Comparison of ENCODE assay signal across 11 mouse cellular contexts in the genomic region with DNA sequence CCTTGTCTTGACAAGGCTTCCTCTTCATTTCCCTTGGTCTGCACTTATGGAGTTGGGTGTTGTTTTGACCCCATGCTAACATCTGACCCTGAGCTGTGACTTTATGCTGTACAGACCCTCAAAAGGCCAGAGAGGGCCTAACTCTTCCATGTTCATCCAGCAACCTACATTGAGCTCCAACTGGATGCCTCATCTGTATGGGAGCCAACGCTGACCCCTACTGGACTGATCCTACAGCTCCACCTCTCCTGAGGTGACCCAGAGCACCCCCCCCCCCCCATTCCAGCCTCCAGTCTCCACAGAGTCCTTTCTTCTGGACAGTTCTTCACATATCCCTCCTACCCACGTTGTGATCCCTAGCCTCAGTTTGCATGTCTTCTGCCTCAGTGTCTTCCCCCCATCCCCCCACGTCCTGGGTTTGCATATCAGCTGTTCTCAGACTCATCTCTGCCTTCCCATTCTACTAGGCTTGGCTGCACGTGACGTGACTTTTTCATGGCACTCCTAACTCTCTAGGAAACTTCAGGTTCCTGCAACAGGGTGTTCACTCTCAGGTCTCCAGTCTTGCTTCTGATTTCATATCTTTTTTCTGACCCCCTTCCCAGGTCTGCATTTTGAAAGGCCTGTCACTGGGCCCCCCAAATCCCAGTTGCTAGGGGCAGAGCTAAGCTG. TPM values are rescaled to one million over a fixed set of nuclear protein-coding genes. Genes with fewer than 3 reads are reported as not detected.
DNase-seq lines count a peak whose midpoint lies in the region; ATAC-seq and TF ChIP-seq lines count a peak whose summit lies in the region.
"Had no signal": no experiment of that assay in that cellular context is flagged by ENCODE, and none has a peak within 500 bp of the region (broad histone marks: within the 10 kb centered on the region; RNA-seq: fewer than 3 reads in every experiment).

No protein-coding gene starts in this region.

- no peak for TF ChIP-seq EP300 in CH12.LX (IDR thresholded peaks at IDR 0.05; ENCODE audit: low read length)

- TF ChIP-seq RAD21 in CH12.LX (IDR thresholded peaks at IDR 0.05; ENCODE audit: low read depth, low read length): no peak; the same call in none of the 2 replicates

- dilution Hi-C loops in CH12.LX (cut with MboI; ENCODE audit: extremely low pct_ligation_motif_present, extremely low pct_unique_long_range_greater_than_20kb, low sequenced_read_pairs): no loop called here

- peak; percentile 20 for TF ChIP-seq CTCF in left cerebral cortex, adult 2 months (IDR thresholded peaks at IDR 0.05)
- TF ChIP-seq CTCF in CH12.LX (conservative IDR thresholded peaks at IDR 0.05 in 1 of 2, IDR thresholded peaks at IDR 0.05 in 1 of 2; ENCODE audit: low read depth in 2 of 2, low read length in 2 of 2): peak in 1 of 2 experiments; percentile 40; a peak in 2 of 4 replicates

- H3K9ac ChIP-seq in CH12.LX (ENCODE audit: insufficient read depth, low read depth): no peak overlapping the region
- H3K9ac ChIP-seq: stomach, embryonic 15.5 days had no signal

- H3K36me3 ChIP-seq in CH12.LX (replicated peaks in 1 of 2; ENCODE audit: control insufficient read depth in 1 of 2, insufficient read depth in 1 of 2, low read length in 1 of 2): no peaks in the 10 kb centered on the region
- H3K36me3 ChIP-seq: stomach, embryonic 15.5 days had no signal

- DNase-seq in adrenal gland, postnatal 36 days: peak; percentile 10 to 37
- no peak for DNase-seq in adrenal gland, adult (ENCODE audit: inconsistent age in 2 of 2, low spot score in 1 of 2)
- DNase-seq in left cerebral cortex, adult 2 months (ENCODE audit: extremely low spot score in 1 of 2, low spot score in 2 of 2): no peak
- no peak for DNase-seq in left cerebral cortex, adult 18-20 months (ENCODE audit: low spot score in 2 of 2)
- peak; percentile 44 for DNase-seq in CH12.LX (ENCODE audit: extremely low read depth)
- DNase-seq in embryo, embryonic 11 days: peak; percentile 52

- no peak overlapping the region for H3K4me3 ChIP-seq in left cerebral cortex, adult 2 months
- H3K4me3 ChIP-seq in CH12.LX (replicated peaks in 1 of 3; ENCODE audit: low read depth in 2 of 3, low read length in 2 of 3, poor library complexity in 1 of 3): no peak overlapping the region
- H3K4me3 ChIP-seq: stomach, embryonic 15.5 days had no signal

- H3K4me2 ChIP-seq in CH12.LX (ENCODE audit: insufficient read depth, low read depth, poor library complexity, severe bottlenecking): no peak overlapping the region
- H3K4me2 ChIP-seq: stomach, embryonic 15.5 days had no signal

- peaks cover 45% of the 10 kb centered on the region for H3K27me3 ChIP-seq in CH12.LX (replicated peaks)
- H3K27me3 ChIP-seq: stomach, embryonic 15.5 days had no signal

- no peak overlapping the region for H3K27ac ChIP-seq in left cerebral cortex, adult 2 months
- no peak overlapping the region for H3K27ac ChIP-seq in CH12.LX (ENCODE audit: insufficient read depth, low read depth)
- H3K27ac ChIP-seq: stomach, embryonic 15.5 days had no signal

- in situ Hi-C loops in CH12.LX (cut with MboI; ENCODE audit: low pct_ligation_motif_present, low pct_unique_long_range_greater_than_20kb, low sequenced_read_pairs): no loop called here

- H3K4me1 ChIP-seq in CH12.LX (ENCODE audit: control insufficient read depth in 1 of 2, insufficient read depth in 2 of 2): peaks cover 3 to 25% of the 10 kb centered on the region in 2 experiments; a peak in 3 of 4 replicates

- TF ChIP-seq POLR2A in CH12.LX (IDR thresholded peaks at IDR 0.05; ENCODE audit: low read depth, low read length): no peak

- intact Hi-C loops in left cerebral cortex, adult 2 months (cut with DNase I): no loop called here

- no peak for ATAC-seq in granulocyte monocyte progenitor cell, adult 5-6 weeks (replicated peaks; ENCODE audit: poor library complexity, severe bottlenecking)
- no peak for ATAC-seq in megakaryocyte-erythroid progenitor cell, adult 5-6 weeks (replicated peaks; ENCODE audit: low FRiP score, low TSS enrichment, poor library complexity, severe bottlenecking)

- H3K79me2 ChIP-seq in CH12.LX (replicated peaks; ENCODE audit: control insufficient read depth, extremely low read depth, insufficient read depth, poor library complexity, severe bottlenecking): no peaks in the 10 kb centered on the region

- H3K9me3 ChIP-seq in CH12.LX (replicated peaks; ENCODE audit: low read length): no peaks in the 10 kb centered on the region
- H3K9me3 ChIP-seq: stomach, embryonic 15.5 days had no signal

TF ChIP-seq in CH12.LX, 34 proteins besides CTCF, POLR2A, EP300 and RAD21 (continues in another document):
- peak; percentile 48; the same call in 1 of the 2 replicates for TF ChIP-seq IRF4 (IDR thresholded peaks at IDR 0.05; ENCODE audit: low read depth, low read length)
- TF ChIP-seq ETS1 (conservative IDR thresholded peaks at IDR 0.05; ENCODE audit: low read depth, low read length): peak; percentile 74
- peak; percentile 91 for TF ChIP-seq BHLHE40 (IDR thresholded peaks at IDR 0.05; ENCODE audit: low read depth, low read length)
- TF ChIP-seq TBP (conservative IDR thresholded peaks at IDR 0.05; ENCODE audit: low read depth, low read length): no peak
- no peak for TF ChIP-seq POLR2AphosphoS2 (IDR thresholded peaks at IDR 0.05; ENCODE audit: low read depth, low read length)
- no peak for TF ChIP-seq NRF1 (IDR thresholded peaks at IDR 0.05; ENCODE audit: low read depth, low read length)
- TF ChIP-seq E2F4 (IDR thresholded peaks at IDR 0.05; ENCODE audit: insufficient replicate concordance, low read depth, low read length): no peak
- no peak for TF ChIP-seq MAZ (IDR thresholded peaks at IDR 0.05; ENCODE audit: low read depth, low read length)
- no peak for TF ChIP-seq MEF2A (IDR thresholded peaks at IDR 0.05; ENCODE audit: borderline replicate concordance, low read depth, low read length)
- no peak for TF ChIP-seq MAFK (IDR thresholded peaks at IDR 0.05; ENCODE audit: insufficient replicate concordance, low read length)
- TF ChIP-seq CHD2 (IDR thresholded peaks at IDR 0.05; ENCODE audit: low read length): 0 out of 2 replicates have a peak, but pooled peaks have one; percentile 33

RNA-seq across cellular contexts. Expression of a gene that starts 18.6 kb away (rescaled TPM):
- not detected for total RNA-seq in adrenal gland, postnatal 36 days (2021)
- not detected for total RNA-seq in left cerebral cortex, adult 2 months (2021)
- not detected for total RNA-seq in left cerebral cortex, adult 18-20 months (2021)
- total RNA-seq in CH12.LX (2012; rRNA removed): 0.29 and 0.34 TPM in 2 replicates
- 0.28 TPM in 1 of 2 replicates, not detected in the other for total RNA-seq in CH12.LX (2014; rRNA removed)
- 1.1 and 1.2 TPM in 2 replicates for polyA plus RNA-seq in CH12.LX (2012; ENCODE audit: insufficient read length, low read depth)
- not detected in 2 replicates for total RNA-seq in granulocyte monocyte progenitor cell, adult 5-6 weeks (2014; fragmentation: Nextera tagmentation)
- not detected in 2 replicates for total RNA-seq in granulocyte monocyte progenitor cell, adult 5-6 weeks (2017)
- not detected in 2 replicates for total RNA-seq in megakaryocyte-erythroid progenitor cell, adult 5-6 weeks (2014; fragmentation: Nextera tagmentation)
- not detected in 2 replicates for total RNA-seq in megakaryocyte-erythroid progenitor cell, adult 5-6 weeks (2017)
- total RNA-seq: layer of hippocampus, postnatal 25 days had no signal
- polyA plus RNA-seq: heart, embryonic 16.5 days; stomach, embryonic 15.5 days had no signal

RNA-seq across cellular contexts. Expression of a gene that starts 32.4 kb away (rescaled TPM):
- 10 to 100 TPM; 12.5 to 23.1 TPM for total RNA-seq in adrenal gland, postnatal 36 days (2021)
- total RNA-seq in left cerebral cortex, adult 2 months (2021): 1 to 10 TPM; 5.8 to 7.2 TPM
- 1 to 10 TPM; 5.3 to 6.9 TPM for total RNA-seq in left cerebral cortex, adult 18-20 months (2021)
- total RNA-seq in CH12.LX (2012; rRNA removed) (0.34 and 0.76 TPM in 2 replicates), CH12.LX (2014; rRNA removed) (not detected in 2 replicates)
- 0.10 and 0.35 TPM in 2 replicates for polyA plus RNA-seq in CH12.LX (2012; ENCODE audit: insufficient read length, low read depth)
- 1.2 TPM in 1 of 2 replicates, not detected in the other for total RNA-seq in granulocyte monocyte progenitor cell, adult 5-6 weeks (2014; fragmentation: Nextera tagmentation)
- total RNA-seq in granulocyte monocyte progenitor cell, adult 5-6 weeks (2017): 0.10 and 2.5 TPM in 2 replicates
- total RNA-seq in megakaryocyte-erythroid progenitor cell, adult 5-6 weeks (2014; fragmentation: Nextera tagmentation): not detected in 2 replicates
- not detected in 2 replicates for total RNA-seq in megakaryocyte-erythroid progenitor cell, adult 5-6 weeks (2017)

RNA-seq across cellular contexts. Expression of a gene that starts 34.4 kb away (rescaled TPM):
- not detected for total RNA-seq in adrenal gland, postnatal 36 days (2021)
- total RNA-seq in left cerebral cortex, adult 2 months (2021): not detected
- total RNA-seq in left cerebral cortex, adult 18-20 months (2021): not detected
- total RNA-seq in CH12.LX (2012; rRNA removed) (not detected in 2 replicates), CH12.LX (2014; rRNA removed) (not detected in 2 replicates)
- 0.14 and 0.17 TPM in 2 replicates for polyA plus RNA-seq in CH12.LX (2012; ENCODE audit: insufficient read length, low read depth)
- total RNA-seq in granulocyte monocyte progenitor cell, adult 5-6 weeks (2014; fragmentation: Nextera tagmentation): not detected in 2 replicates
- not detected in 2 replicates for total RNA-seq in granulocyte monocyte progenitor cell, adult 5-6 weeks (2017)
- total RNA-seq in megakaryocyte-erythroid progenitor cell, adult 5-6 weeks (2014; fragmentation: Nextera tagmentation): not detected in 2 replicates
- not detected in 2 replicates for total RNA-seq in megakaryocyte-erythroid progenitor cell, adult 5-6 weeks (2017)
- total RNA-seq: layer of hippocampus, postnatal 25 days had no signal
- polyA plus RNA-seq: heart, embryonic 16.5 days; stomach, embryonic 15.5 days had no signal

RNA-seq across cellular contexts. Expression of a gene that starts 37.7 kb away (rescaled TPM):
- 1 to 10 TPM; 1.8 to 2.2 TPM for total RNA-seq in adrenal gland, postnatal 36 days (2021)
- total RNA-seq in left cerebral cortex, adult 2 months (2021): not detected
- not detected for total RNA-seq in left cerebral cortex, adult 18-20 months (2021)
- not detected in 2 replicates for total RNA-seq in CH12.LX (2012; rRNA removed)
- not detected in 2 replicates for total RNA-seq in CH12.LX (2014; rRNA removed)
- polyA plus RNA-seq in CH12.LX (2012; ENCODE audit: insufficient read length, low read depth): not detected in 2 replicates
- total RNA-seq in granulocyte monocyte progenitor cell, adult 5-6 weeks (2014; fragmentation: Nextera tagmentation): not detected in 2 replicates
- total RNA-seq in granulocyte monocyte progenitor cell, adult 5-6 weeks (2017): not detected in 2 replicates
- not detected in 2 replicates for total RNA-seq in megakaryocyte-erythroid progenitor cell, adult 5-6 weeks (2014; fragmentation: Nextera tagmentation)
- total RNA-seq in megakaryocyte-erythroid progenitor cell, adult 5-6 weeks (2017): not detected in 2 replicates

RNA-seq across cellular contexts. Expression of a gene that starts 47.1 kb away (rescaled TPM):
- total RNA-seq in adrenal gland, postnatal 36 days (2021): not detected
- total RNA-seq in left cerebral cortex, adult 2 months (2021): under 1 TPM in 1 of 2 experiments, not detected in 1; 0.14 TPM
- total RNA-seq in left cerebral cortex, adult 18-20 months (2021): under 1 TPM in 1 of 2 experiments, not detected in 1; 0.28 TPM
- total RNA-seq in CH12.LX (2012; rRNA removed) (not detected in 2 replicates), CH12.LX (2014; rRNA removed) (not detected in 2 replicates)
- polyA plus RNA-seq in CH12.LX (2012; ENCODE audit: insufficient read length, low read depth): not detected in 2 replicates
- not detected in 2 replicates for total RNA-seq in granulocyte monocyte progenitor cell, adult 5-6 weeks (2014; fragmentation: Nextera tagmentation)
- total RNA-seq in granulocyte monocyte progenitor cell, adult 5-6 weeks (2017): not detected in 2 replicates
- total RNA-seq in megakaryocyte-erythroid progenitor cell, adult 5-6 weeks (2014; fragmentation: Nextera tagmentation): not detected in 2 replicates
- not detected in 2 replicates for total RNA-seq in megakaryocyte-erythroid progenitor cell, adult 5-6 weeks (2017)
- polyA plus RNA-seq: heart, embryonic 16.5 days; stomach, embryonic 15.5 days had no signal

Comparison
In these comparisons a context has a peak if more than half of its experiments do, and no peak if none do; other contexts are left out.
1. DNase-seq: peak in adrenal gland, postnatal 36 days (2 of 2), CH12.LX (single experiment) and embryo, embryonic 11 days (single experiment); none in adrenal gland, adult (0 of 2), left cerebral cortex, adult 2 months (0 of 2) and left cerebral cortex, adult 18-20 months (0 of 2).